Mouse (Mus musculus) forebrain, embryonic 14.5 days (tissue): Measurements from ENCODE around the gene Gm45837. TPM values are rescaled to one million over a fixed set of nuclear protein-coding genes. Genes with fewer than 3 reads are reported as not detected.

ENCODE experiments used
- ATAC-seq: fragments of 200-750 bp; cut with Nextera tagmentation; 2 replicates; pipeline ENCODE4 v1.8.0; 2017; ENCODE audit warnings: mild to moderate bottlenecking, moderate library complexity
- DNase-seq: peaks from one replicate; pipeline ENCODE4 v3.0.0-alpha.2; 2015; ENCODE audit warnings: low spot score
- H3K27ac ChIP-seq: fragments of 300-500 bp; sonication (generic); 2 replicates; pipeline ENCODE4 v1.5.1; 2014; ENCODE audit warnings: low read depth, mild to moderate bottlenecking, control low read depth, low read length, moderate library complexity
- H3K27me3 ChIP-seq: fragments of 300-500 bp; sonication (generic); replicated peaks from 2 replicates; pipeline ENCODE4 v1.6.1; 2014; ENCODE audit warnings: low read length, control low read depth, mixed read lengths; ENCODE audit not compliant: control insufficient read depth, insufficient read depth
- H3K36me3 ChIP-seq: fragments of 300-500 bp; sonication (generic); 2 replicates; pipeline ENCODE4 v1.6.1; 2014; ENCODE audit warnings: low read length, control low read depth; ENCODE audit not compliant: control insufficient read depth, insufficient read depth
- H3K4me1 ChIP-seq: fragments of 300-500 bp; sonication (generic); 2 replicates; pipeline ENCODE4 v1.6.1; 2014; ENCODE audit warnings: antibody characterized with exemption, low read length, control low read depth; ENCODE audit not compliant: control insufficient read depth, insufficient read depth
- H3K4me2 ChIP-seq: fragments of 300-500 bp; sonication (generic); 2 replicates; pipeline ENCODE4 v1.6.1; 2014; ENCODE audit warnings: mild to moderate bottlenecking, control low read depth, low read length
- H3K4me3 ChIP-seq: fragments of 300-500 bp; sonication (generic); 2 replicates; pipeline ENCODE4 v1.5.1; 2014; ENCODE audit warnings: low read depth, low read length, control low read depth
- H3K9ac ChIP-seq: fragments of 300-500 bp; sonication (generic); 2 replicates; pipeline ENCODE4 v1.6.1; 2014; ENCODE audit warnings: mild to moderate bottlenecking, low read length, control low read depth, moderate library complexity
- H3K9me3 ChIP-seq: fragments of 300-500 bp; sonication (generic); replicated peaks from 2 replicates; pipeline ENCODE4 v1.6.1; 2016; ENCODE audit warnings: low read length, control low read depth, mixed read lengths; ENCODE audit not compliant: control insufficient read depth
- WGBS: fragments of 180-500 bp; shearing (Covaris S2); extraction: QIAGEN DNeasy Blood & Tissue Kit; methylation state at CpG from one replicate; pipeline ENCODE4 v1.1.7; 2014; 5-methylcytosine and 5-hydroxymethylcytosine counted together
- polyA plus RNA-seq: library from polyadenylated mRNA; unstranded; fragments of >200 nt; fragmentation: Nextera tagmentation; extraction: Ambion mirVana; gene quantifications from 2 replicates; pipeline ENCODE4 v1.2.1, GENCODE M21; 2014

Gene Gm45837
- polyA plus RNA-seq, 1 experiment from 2014 or later = not detected

DNA sequence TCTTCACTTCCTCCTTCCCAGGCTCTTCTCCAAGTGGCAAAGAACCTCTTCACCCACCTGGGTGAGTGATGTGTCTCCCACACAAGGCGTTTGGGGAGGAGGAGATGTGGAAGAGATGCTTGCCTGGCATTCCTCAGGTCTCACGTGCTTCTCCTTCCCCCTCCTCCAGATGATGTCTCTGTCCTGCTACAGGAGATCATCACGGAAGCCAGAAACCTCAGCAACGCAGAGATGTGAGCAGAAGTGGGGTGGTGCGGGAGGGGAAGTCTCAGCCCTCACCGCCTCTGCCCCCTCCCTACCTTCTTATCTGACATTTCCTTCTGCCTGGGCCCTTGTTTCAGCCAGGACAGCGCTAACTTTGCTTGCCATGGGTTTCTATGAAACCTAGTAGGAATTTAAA lies 93.1 kb downstream of the Gm45837 start:
- Histone ChIP-seq H3K4me3 (no peak overlapping the region), H3K36me3 (no peaks in the 10 kb centered on the region), H3K4me1 (0 out of 2 replicates have a peak, but pooled peaks cover 2% of the 10 kb centered on the region), H3K9me3 (no peaks in the 10 kb centered on the region), H3K27me3 (no peaks in the 10 kb centered on the region; the same call in 1 of the 2 replicates), H3K27ac (no peak overlapping the region), H3K9ac (no peak overlapping the region), H3K4me2 (no peak overlapping the region)
- 32% methylated on average over 6 of the region's 7 CpGs for WGBS
- DNase-seq (no peak), ATAC-seq (no peak)

DNA sequence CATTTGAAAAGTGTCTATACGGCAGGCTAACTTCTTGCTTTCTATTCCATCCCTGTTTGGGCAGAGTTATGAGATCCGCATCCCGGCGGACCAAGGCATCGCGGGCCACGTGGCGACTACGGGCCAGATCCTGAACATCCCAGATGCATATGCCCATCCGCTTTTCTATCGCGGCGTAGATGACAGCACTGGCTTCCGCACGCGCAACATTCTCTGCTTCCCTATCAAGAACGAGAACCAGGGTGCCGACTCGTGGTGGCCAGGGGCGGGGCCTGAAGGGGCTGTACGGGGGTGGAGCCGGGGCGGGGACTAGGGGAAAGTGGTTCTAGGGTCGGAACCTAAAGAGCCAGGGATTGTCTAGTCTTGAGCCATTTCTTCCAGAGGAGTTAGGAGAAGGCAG lies 93.8 kb downstream of the Gm45837 start:
- 0 out of 2 replicates have a peak, but pooled peaks have one; percentile 30 for ATAC-seq
- H3K9ac ChIP-seq = peak overlapping the region; percentile 47; the same call in 1 of the 2 replicates
- peak; percentile 32 for DNase-seq

DNA sequence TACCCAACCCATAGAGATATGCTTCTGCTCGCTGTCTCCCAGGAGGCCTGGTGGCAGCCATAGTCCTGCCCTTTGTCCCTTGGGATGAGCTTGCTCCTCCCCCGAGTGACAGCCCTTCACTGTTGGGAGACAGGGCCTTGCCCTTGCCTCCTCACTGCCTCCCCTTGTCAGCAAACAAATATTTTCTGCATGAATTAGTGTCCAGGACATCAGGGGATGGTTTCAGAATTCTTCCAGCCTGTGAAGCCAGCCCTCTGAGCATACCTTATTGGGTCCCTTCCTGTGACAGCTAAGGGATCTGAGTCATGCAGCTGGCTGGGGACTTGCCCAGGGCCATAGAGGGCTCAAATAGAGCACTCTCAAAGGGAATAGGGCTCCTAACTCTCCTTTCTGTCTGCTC lies 98.5 kb downstream of the Gm45837 start:
- H3K36me3 ChIP-seq = no peaks in the 10 kb centered on the region
- no peak for DNase-seq
- WGBS = 46% methylated on average over 2 of the region's 2 CpGs
- no peak for ATAC-seq
- H3K4me3 ChIP-seq = no peak overlapping the region
- H3K4me2 ChIP-seq = no peak overlapping the region
- peaks cover 9% of the 10 kb centered on the region for H3K4me1 ChIP-seq
- H3K27me3 ChIP-seq = no peaks in the 10 kb centered on the region
- H3K9ac ChIP-seq = no peak overlapping the region
- H3K9me3 ChIP-seq = no peaks in the 10 kb centered on the region
- no peak overlapping the region for H3K27ac ChIP-seq

More for the DNA sequence above, 93.8 kb downstream of the Gm45837 start:
- no peaks in the 10 kb centered on the region for H3K9me3 ChIP-seq
- H3K36me3 ChIP-seq = no peaks in the 10 kb centered on the region
- peak overlapping the region; percentile 42 for H3K4me2 ChIP-seq
- H3K4me1 ChIP-seq = 0 out of 2 replicates have a peak, but pooled peaks cover 2% of the 10 kb centered on the region
- 3% methylated on average over 24 of the region's 24 CpGs for WGBS
- H3K27me3 ChIP-seq = no peaks in the 10 kb centered on the region; the same call in 1 of the 2 replicates
- H3K27ac ChIP-seq = no peak overlapping the region
- H3K4me3 ChIP-seq = 0 out of 2 replicates have a peak overlapping the region, but pooled peaks have one; percentile 6

DNA sequence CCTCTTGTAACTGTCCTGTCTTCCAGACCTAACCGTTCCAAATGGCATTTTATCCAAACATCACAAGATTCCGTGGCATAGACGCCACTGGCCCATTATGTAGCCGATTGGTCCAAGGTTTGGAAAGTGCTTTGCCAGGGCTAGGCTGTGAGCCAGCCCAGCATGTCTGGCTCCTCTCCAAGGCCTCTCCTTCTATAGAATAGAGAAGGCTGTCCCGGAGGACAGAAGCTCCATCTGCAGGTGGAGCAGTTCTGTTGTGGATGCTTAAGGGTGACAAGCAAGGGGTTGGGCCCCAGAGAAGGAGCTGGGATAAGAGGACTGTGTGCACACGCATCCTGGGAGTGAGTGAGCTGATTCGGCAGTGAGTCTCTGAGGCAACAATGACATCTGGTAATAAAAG lies 103.0 kb downstream of the Gm45837 start:
- H3K27me3 ChIP-seq = no peaks in the 10 kb centered on the region
- no peak overlapping the region for H3K27ac ChIP-seq
- H3K9me3 ChIP-seq = no peaks in the 10 kb centered on the region
- WGBS = 24% methylated on average over 7 of the region's 7 CpGs
- ATAC-seq = peak; percentile 77
- DNase-seq = peak; percentile 81
- no peak overlapping the region for H3K4me2 ChIP-seq
- H3K4me1 ChIP-seq = peaks cover 7% of the 10 kb centered on the region
- no peak overlapping the region for H3K4me3 ChIP-seq
- H3K36me3 ChIP-seq = no peaks in the 10 kb centered on the region
- no peak overlapping the region for H3K9ac ChIP-seq

DNA sequence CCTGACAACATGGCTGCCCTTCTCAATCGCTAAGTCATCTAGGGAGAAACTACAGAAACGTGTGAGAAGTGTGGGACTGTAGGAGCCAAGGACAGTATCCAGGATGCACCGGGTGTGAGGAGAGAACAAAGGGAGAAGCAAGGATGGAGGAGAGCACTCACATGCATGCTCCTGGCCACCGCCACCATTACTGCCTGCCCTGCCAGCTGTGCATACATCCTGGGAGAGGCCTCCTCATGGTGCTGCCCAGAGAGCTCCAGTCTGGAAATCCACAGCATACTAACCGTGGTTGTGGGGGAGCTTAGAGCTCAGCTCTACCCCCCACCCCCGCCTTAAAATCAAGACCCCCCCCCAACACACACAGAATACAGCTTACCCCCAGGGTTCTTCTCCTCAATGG lies 104.1 kb downstream of the Gm45837 start:
- 84% methylated on average over 6 of the region's 6 CpGs for WGBS
- H3K4me2 ChIP-seq = no peak overlapping the region
- H3K4me1 ChIP-seq = peaks cover 7% of the 10 kb centered on the region
- H3K27me3 ChIP-seq = no peaks in the 10 kb centered on the region
- ATAC-seq = 0 out of 2 replicates have a peak, but pooled peaks have one; percentile 25
- DNase-seq = no peak
- H3K9ac ChIP-seq = no peak overlapping the region
- H3K9me3 ChIP-seq = no peaks in the 10 kb centered on the region
- H3K36me3 ChIP-seq = no peaks in the 10 kb centered on the region
- H3K27ac ChIP-seq = 0 out of 2 replicates have a peak overlapping the region, but pooled peaks have one; percentile 16
- H3K4me3 ChIP-seq = no peak overlapping the region

DNA sequence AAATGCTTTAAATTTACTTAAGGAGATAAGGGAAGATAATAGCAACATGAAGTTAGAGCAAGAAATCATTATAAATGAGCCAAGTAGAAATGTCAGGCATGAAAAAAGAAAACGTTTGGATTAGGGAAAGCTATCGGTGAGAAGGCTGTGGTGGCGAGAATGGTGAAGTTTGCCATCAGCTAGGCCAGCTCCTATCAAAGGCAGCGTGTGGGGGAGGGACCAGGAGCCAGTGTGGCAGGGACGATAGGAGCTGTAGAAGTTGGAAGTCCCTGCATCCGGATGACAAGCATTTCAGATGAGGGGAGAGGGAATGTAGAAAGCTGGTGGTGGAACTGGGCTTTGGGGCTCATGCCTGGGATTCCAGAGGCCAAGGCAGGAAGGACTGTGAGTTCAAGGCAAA lies 104.6 kb downstream of the Gm45837 start:
- H3K4me3 ChIP-seq = no peak overlapping the region
- H3K4me2 ChIP-seq = no peak overlapping the region
- 67% methylated on average over 6 of the region's 6 CpGs for WGBS
- H3K27ac ChIP-seq = no peak overlapping the region
- no peak for ATAC-seq
- peaks cover 7% of the 10 kb centered on the region for H3K4me1 ChIP-seq
- H3K9me3 ChIP-seq = no peaks in the 10 kb centered on the region
- H3K27me3 ChIP-seq = no peaks in the 10 kb centered on the region
- no peak overlapping the region for H3K9ac ChIP-seq
- no peaks in the 10 kb centered on the region for H3K36me3 ChIP-seq
- DNase-seq = no peak

DNA sequence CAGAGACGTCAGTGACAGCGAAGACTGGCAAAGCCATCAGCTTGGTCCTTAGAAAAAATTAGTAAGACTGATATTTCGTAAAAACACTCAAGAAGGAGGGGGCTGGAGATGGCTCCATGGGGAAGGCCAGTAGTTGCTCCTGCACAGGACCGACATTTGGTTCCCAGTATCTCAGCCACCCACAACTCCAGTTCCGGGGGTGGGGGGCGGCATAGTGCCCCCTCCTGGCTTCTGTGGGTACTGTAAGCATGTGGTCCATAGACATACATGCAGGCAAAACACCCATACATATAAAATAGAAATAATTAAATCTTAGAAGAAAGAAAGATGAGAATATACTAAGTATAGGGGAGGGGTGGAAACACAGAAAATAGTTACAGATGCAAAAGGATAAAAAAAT lies 105.8 kb downstream of the Gm45837 start:
- H3K27me3 ChIP-seq = no peaks in the 10 kb centered on the region
- 69% methylated on average over 6 of the region's 6 CpGs for WGBS
- ATAC-seq (no peak), DNase-seq (no peak)
- H3K9me3 ChIP-seq = no peaks in the 10 kb centered on the region
- no peak overlapping the region for H3K27ac ChIP-seq
- no peaks in the 10 kb centered on the region for H3K36me3 ChIP-seq
- H3K9ac ChIP-seq = no peak overlapping the region
- no peak overlapping the region for H3K4me2 ChIP-seq
- H3K4me3 ChIP-seq = no peak overlapping the region
- H3K4me1 ChIP-seq = peaks cover 7% of the 10 kb centered on the region

DNA sequence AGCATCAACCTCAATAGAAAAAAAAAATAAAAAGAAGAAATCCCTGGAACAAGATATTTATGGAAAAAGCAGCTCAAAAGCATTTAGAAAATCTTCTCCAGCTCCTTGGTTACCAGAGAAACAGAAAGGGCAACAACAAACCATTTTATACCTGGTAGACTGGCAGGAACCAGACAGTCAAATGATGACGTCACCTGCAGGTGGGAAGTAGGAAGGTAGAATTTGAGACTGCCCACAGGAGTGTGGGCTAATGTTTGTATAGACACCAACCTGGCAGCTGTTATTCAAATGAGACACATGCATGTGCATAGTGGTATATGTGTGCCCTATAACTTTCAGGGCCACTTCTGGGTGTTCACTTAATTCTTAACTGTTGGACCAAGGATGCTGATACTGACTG lies 111.0 kb downstream of the Gm45837 start:
- no peaks in the 10 kb centered on the region for H3K9me3 ChIP-seq
- DNase-seq (no peak), ATAC-seq (no peak)
- WGBS = 81% methylated on average over 1 of the region's 1 CpGs
- no peaks in the 10 kb centered on the region for H3K36me3 ChIP-seq
- H3K27me3 ChIP-seq = no peaks in the 10 kb centered on the region
- H3K4me2 ChIP-seq = no peak overlapping the region
- H3K4me3 ChIP-seq = no peak overlapping the region
- H3K27ac ChIP-seq = no peak overlapping the region
- 0 out of 2 replicates have a peak, but pooled peaks cover 3% of the 10 kb centered on the region for H3K4me1 ChIP-seq
- H3K9ac ChIP-seq = no peak overlapping the region

DNA sequence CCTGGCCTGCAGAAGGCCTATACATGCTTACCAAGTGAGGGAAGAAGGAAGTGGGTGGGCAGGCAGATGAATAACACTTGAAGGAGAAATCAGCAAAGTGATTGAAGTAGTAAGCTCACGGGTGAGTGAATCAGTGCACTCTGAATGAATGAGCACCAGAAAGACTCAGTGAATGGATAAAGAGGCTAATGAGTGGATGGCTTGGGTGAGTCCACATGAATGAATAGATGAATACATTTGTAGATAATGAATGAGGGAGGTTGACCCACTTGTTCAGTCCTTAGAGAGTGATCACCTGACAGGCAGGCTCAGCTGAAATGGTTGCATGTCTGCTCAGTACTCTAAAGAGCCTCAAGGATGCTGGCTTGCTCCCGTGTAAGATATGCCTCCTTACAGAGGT lies 112.5 kb downstream of the Gm45837 start:
- DNase-seq = peak; percentile 61
- WGBS = 8% methylated on average over 2 of the region's 2 CpGs
- Histone ChIP-seq H3K9ac (no peak overlapping the region), H3K27ac (no peak overlapping the region), H3K4me3 (no peak overlapping the region), H3K27me3 (no peaks in the 10 kb centered on the region), H3K36me3 (no peaks in the 10 kb centered on the region), H3K4me2 (no peak overlapping the region), H3K9me3 (no peaks in the 10 kb centered on the region), H3K4me1 (0 out of 2 replicates have a peak, but pooled peaks cover 3% of the 10 kb centered on the region)
- peak; percentile 82 for ATAC-seq
